Mouse (Mus musculus) MEL (cell line): ENCODE results near the gene Armc7. TPM values are rescaled to one million over a fixed set of nuclear protein-coding genes. Genes with fewer than 3 reads are reported as not detected.

Source experiments
- DNase-seq: peaks from one replicate; pipeline ENCODE4 v3.0.0; 2011; ENCODE audit warnings: low read depth, low spot score
- H3K27ac ChIP-seq: 2 replicates; pipeline ENCODE4 v1.5.1; 2012; ENCODE audit warnings: low read depth, mild to moderate bottlenecking, control low read depth, low read length, moderate library complexity; ENCODE audit not compliant: control insufficient read depth
- H3K27me3 ChIP-seq, 2 experiments: fragments of 150-350 bp in 1 of 2; sonication (generic) in 1 of 2; 2 replicates each; pipeline ENCODE4 v1.6.1; 2012; ENCODE audit warnings: low read length in 2 of 2, mild to moderate bottlenecking in 2 of 2, improper control_type of control experiment in 1 of 2, moderate library complexity in 1 of 2; ENCODE audit not compliant: insufficient read depth in 2 of 2, control insufficient read depth in 1 of 2
- H3K36me3 ChIP-seq, 2 experiments: 2 replicates each; pipeline ENCODE4 v1.6.1; 2012 to 2014; ENCODE audit warnings: low read length in 2 of 2, improper control_type of control experiment in 1 of 2, inconsistent platforms in 1 of 2, mild to moderate bottlenecking in 1 of 2; ENCODE audit not compliant: insufficient read depth in 2 of 2, control insufficient read depth in 1 of 2
- H3K4me1 ChIP-seq, 2 experiments: fragments of 150-350 bp in 1 of 2; sonication (generic) in 1 of 2; 2 replicates each; pipeline ENCODE4 v1.6.1; 2012; ENCODE audit warnings: low read length in 2 of 2, improper control_type of control experiment in 1 of 2, mild to moderate bottlenecking in 1 of 2; ENCODE audit not compliant: insufficient read depth in 2 of 2, control insufficient read depth in 1 of 2
- H3K4me3 ChIP-seq, 2 experiments: fragments of 150-350 bp in 1 of 2; sonication (generic) in 1 of 2; 2 replicates each; pipeline ENCODE4 v1.5.1; 2012; ENCODE audit warnings: low read depth in 2 of 2, low read length in 2 of 2, mild to moderate bottlenecking in 2 of 2, moderate library complexity in 2 of 2, control low read depth in 1 of 2, improper control_type of control experiment in 1 of 2; ENCODE audit not compliant: control insufficient read depth in 1 of 2, insufficient read depth in 1 of 2
- H3K79me2 ChIP-seq: 2 replicates; pipeline ENCODE4 v1.6.1; 2012; ENCODE audit warnings: mild to moderate bottlenecking, low read length, moderate library complexity; ENCODE audit not compliant: control insufficient read depth, poor library complexity, insufficient read depth
- H3K9ac ChIP-seq: 2 replicates; pipeline ENCODE4 v1.6.1; 2012; ENCODE audit warnings: low read depth, mild to moderate bottlenecking, control low read depth, low read length, moderate library complexity; ENCODE audit not compliant: control insufficient read depth, poor library complexity, severe bottlenecking
- H3K9me3 ChIP-seq: fragments of 150-350 bp; sonication (generic); replicated peaks from 2 replicates; pipeline ENCODE4 v1.6.1; 2012; ENCODE audit warnings: mild to moderate bottlenecking, low read length, improper control_type of control experiment, moderate library complexity; ENCODE audit not compliant: insufficient read depth
- CHD2 ChIP-seq: IDR thresholded peaks from 2 replicates; pipeline ENCODE4 v1.6.1; 2011; ENCODE audit warnings: low read length, improper control_type of control experiment
- ELF1 ChIP-seq: IDR thresholded peaks from 2 replicates; pipeline ENCODE4 v1.6.1; 2014; ENCODE audit warnings: low read depth, mild to moderate bottlenecking, inconsistent platforms, low read length, improper control_type of control experiment, moderate library complexity
- EP300 ChIP-seq, 2 experiments: IDR thresholded peaks; 2 replicates each; pipeline ENCODE4 v1.6.1; 2011; ENCODE audit warnings: improper control_type of control experiment in 2 of 2, low read length in 2 of 2, low read depth in 1 of 2, mild to moderate bottlenecking in 1 of 2
- ETS1 ChIP-seq: IDR thresholded peaks from 2 replicates; pipeline ENCODE4 v1.6.1; 2012; ENCODE audit warnings: low read depth, mild to moderate bottlenecking, inconsistent platforms, low read length, improper control_type of control experiment, moderate library complexity
- HCFC1 ChIP-seq: IDR thresholded peaks from 2 replicates; pipeline ENCODE4 v1.6.1; 2012; ENCODE audit warnings: low read depth, mild to moderate bottlenecking, inconsistent platforms, low read length, improper control_type of control experiment, moderate library complexity
- JUND ChIP-seq: IDR thresholded peaks from 2 replicates; pipeline ENCODE4 v1.6.1; 2011; ENCODE audit warnings: low read depth, mild to moderate bottlenecking, improper control_type of control experiment, low read length
- MAX ChIP-seq: IDR thresholded peaks from 2 replicates; pipeline ENCODE4 v1.6.1; 2011; ENCODE audit warnings: low read length, improper control_type of control experiment
- MEF2A ChIP-seq: IDR thresholded peaks from 2 replicates; pipeline ENCODE4 v1.6.1; 2014; ENCODE audit warnings: low read depth, mild to moderate bottlenecking, inconsistent platforms, low read length, improper control_type of control experiment; ENCODE audit not compliant: poor library complexity, insufficient replicate concordance, severe bottlenecking; ENCODE audit errors: extremely low read depth
- MXI1 ChIP-seq: IDR thresholded peaks from 2 replicates; pipeline ENCODE4 v1.6.1; 2011; ENCODE audit warnings: mild to moderate bottlenecking, low read depth, low read length, improper control_type of control experiment
- MYC ChIP-seq: IDR thresholded peaks from 2 replicates; pipeline ENCODE4 v1.6.1; 2011; ENCODE audit warnings: low read depth, mild to moderate bottlenecking, low read length, improper control_type of control experiment, moderate library complexity
- NELFE ChIP-seq: IDR thresholded peaks from 2 replicates; pipeline ENCODE4 v1.6.1; 2011; ENCODE audit warnings: low read depth, low read length, improper control_type of control experiment
- NRF1 ChIP-seq: IDR thresholded peaks from 2 replicates; pipeline ENCODE4 v1.6.1; 2014; ENCODE audit warnings: low read depth, mild to moderate bottlenecking, inconsistent platforms, low read length, improper control_type of control experiment, moderate library complexity; ENCODE audit not compliant: poor library complexity, insufficient read depth, severe bottlenecking
- POLR2AphosphoS2 ChIP-seq: IDR thresholded peaks from 2 replicates; pipeline ENCODE4 v1.6.1; 2011; ENCODE audit warnings: low read length, improper control_type of control experiment
- RCOR1 ChIP-seq: IDR thresholded peaks from 2 replicates; pipeline ENCODE4 v1.6.1; 2012; ENCODE audit warnings: low read depth, mild to moderate bottlenecking, inconsistent platforms, low read length, improper control_type of control experiment
- SIN3A ChIP-seq: IDR thresholded peaks from 2 replicates; pipeline ENCODE4 v1.6.1; 2012; ENCODE audit warnings: low read length, improper control_type of control experiment, inconsistent platforms
- SMC3 ChIP-seq: IDR thresholded peaks from 2 replicates; pipeline ENCODE4 v1.6.1; 2011; ENCODE audit warnings: low read depth, low read length, improper control_type of control experiment
- TAL1 ChIP-seq: IDR thresholded peaks from 2 replicates; pipeline ENCODE4 v1.6.1; 2012; ENCODE audit warnings: mild to moderate bottlenecking, inconsistent platforms, low read length, moderate library complexity, mixed read lengths
- TBP ChIP-seq: IDR thresholded peaks from 2 replicates; pipeline ENCODE4 v1.8.0; 2011; ENCODE audit warnings: low read depth, low read length, improper control_type of control experiment
- TCF12 ChIP-seq: IDR thresholded peaks from 2 replicates; pipeline ENCODE4 v1.6.1; 2014; ENCODE audit warnings: low read depth, mild to moderate bottlenecking, inconsistent platforms, low read length, improper control_type of control experiment, moderate library complexity
- UBTF ChIP-seq: IDR thresholded peaks from 2 replicates; pipeline ENCODE4 v1.6.1; 2012; ENCODE audit warnings: low read depth, mild to moderate bottlenecking, inconsistent platforms, low read length, improper control_type of control experiment, moderate library complexity, borderline replicate concordance; ENCODE audit not compliant: insufficient read depth
- USF2 ChIP-seq, 2 experiments: IDR thresholded peaks; 2 replicates each; pipeline ENCODE4 v1.6.1; 2011 to 2012; ENCODE audit warnings: improper control_type of control experiment in 2 of 2, low read length in 2 of 2, borderline replicate concordance in 1 of 2, inconsistent platforms in 1 of 2, low read depth in 1 of 2, mild to moderate bottlenecking in 1 of 2; ENCODE audit not compliant: insufficient read depth in 1 of 2
- ZC3H11A ChIP-seq: IDR thresholded peaks from 2 replicates; pipeline ENCODE4 v1.6.1; 2012; ENCODE audit warnings: low read depth, mild to moderate bottlenecking, inconsistent platforms, low read length, improper control_type of control experiment
- ZKSCAN1 ChIP-seq: IDR thresholded peaks from 2 replicates; pipeline ENCODE4 v1.6.1; 2012; ENCODE audit warnings: low read depth, mild to moderate bottlenecking, inconsistent platforms, low read length, improper control_type of control experiment, moderate library complexity
- polyA plus RNA-seq, 2 experiments: library from polyadenylated mRNA; stranded (reverse) in 1 of 2; unstranded in 1 of 2; fragments of >175 nt in 1 of 2; fragments of >200 nt in 1 of 2; gene quantifications; 2 replicates each; pipeline versions ENCODE4 v1.2.1 to v1.2.4; 2012; ENCODE audit warnings: low replicate concordance in 2 of 2, low read depth in 1 of 2; ENCODE audit not compliant: insufficient read length in 2 of 2, insufficient read depth in 1 of 2, missing spikeins in 1 of 2
- total RNA-seq: library from RNA; depleted of rRNA; stranded (reverse); fragments of 300-350 nt; gene quantifications from 2 replicates; pipeline ENCODE4 v1.2.3, GENCODE M21; 2012

The Armc7 gene
- total and polyA plus RNA-seq, 3 experiments = 9.1 to 13.1 TPM; not detected in 1

DNA sequence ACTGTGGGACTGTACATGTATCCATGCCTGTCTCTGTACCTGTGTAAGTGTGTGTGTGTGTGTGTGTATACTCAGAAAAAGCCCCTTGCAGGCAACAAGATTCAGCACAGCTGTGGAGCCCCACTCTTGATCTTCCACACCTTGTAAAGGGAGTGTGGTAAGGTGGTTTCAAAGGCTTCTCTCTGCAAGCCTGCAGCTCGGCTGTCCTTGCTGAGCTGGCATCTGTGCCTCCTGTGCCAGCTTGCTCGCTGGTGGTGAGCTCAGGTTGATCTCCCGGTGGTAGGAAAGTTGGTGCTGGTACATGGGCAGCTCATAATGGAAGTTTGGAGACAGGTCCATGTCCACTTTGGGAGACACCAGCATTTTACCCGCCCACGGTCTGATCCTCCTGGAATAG is 13.6 kb upstream of the Armc7 start:
- no peak overlapping the region for H3K9ac ChIP-seq
- peaks cover 0 to 9% of the 10 kb centered on the region in 2 experiments; a peak in 2 of 4 replicates for H3K27me3 ChIP-seq
- no peak overlapping the region for H3K4me3 ChIP-seq
- H3K4me1 ChIP-seq = peaks cover 0 to 8% of the 10 kb centered on the region in 2 experiments; a peak in 2 of 4 replicates
- no peaks in the 10 kb centered on the region for H3K9me3 ChIP-seq
- H3K36me3 ChIP-seq = peaks cover 0 to 3% of the 10 kb centered on the region in 2 experiments; a peak in 1 of 4 replicates
- H3K27ac ChIP-seq = no peak overlapping the region
- no peak for DNase-seq
- no peaks in the 10 kb centered on the region for H3K79me2 ChIP-seq
- no peak for TF ChIP-seq POLR2AphosphoS2
- TF ChIP-seq UBTF = no peak
- no peak for TF ChIP-seq NELFE
- no peak for TF ChIP-seq TAL1
- no peak for TF ChIP-seq MAX
- TF ChIP-seq EP300 (IDR thresholded peaks at IDR 0.05; ENCODE audit: low read depth in 1 of 2, low read length in 2 of 2) = no peak

DNA sequence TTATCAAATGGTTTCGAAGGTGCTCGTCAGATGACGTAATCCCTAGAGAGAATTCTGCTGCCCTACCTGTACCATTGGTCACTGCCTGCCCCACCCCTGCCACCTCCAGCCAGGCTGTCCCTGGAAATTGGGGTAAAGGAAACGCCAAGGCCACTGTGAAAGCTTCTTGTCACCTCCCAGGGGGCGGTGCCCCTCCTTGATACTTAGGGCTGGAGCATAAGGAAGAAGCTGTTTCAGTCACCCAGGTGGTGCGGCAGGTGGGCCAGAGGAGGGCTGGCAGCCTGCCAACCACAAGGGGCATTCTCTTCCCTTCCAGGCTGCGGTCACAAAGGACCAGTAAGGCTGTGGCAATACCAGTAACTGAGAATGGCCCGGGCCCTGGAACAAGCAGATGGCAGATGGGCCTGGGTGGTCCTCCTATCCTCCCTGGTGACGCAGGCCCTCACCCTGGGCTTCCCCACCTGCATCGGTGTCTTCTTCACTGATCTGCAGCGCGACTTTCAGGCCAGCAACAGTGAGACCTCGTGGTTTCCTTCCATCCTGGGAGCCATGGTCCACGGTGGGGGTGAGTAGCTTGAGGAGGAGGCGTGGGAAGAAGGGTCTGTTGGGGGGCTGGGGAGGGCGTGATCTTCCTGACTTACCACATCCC is 13.1 kb upstream of the Armc7 start, which contains the start of gene Slc16a5:
TSS of gene Slc16a5 (plus strand) at position 232 of the 649 bp plus-strand sequence.
- Histone ChIP-seq H3K27ac (no peak within 1 kb of the TSS), H3K4me3 (no peak within 1 kb of the TSS), H3K36me3 (peaks cover 0 to 2% of the 10 kb centered on the region in 2 experiments; a peak in 1 of 4 replicates), H3K27me3 (peaks cover 0 to 9% of the 10 kb centered on the region in 2 experiments; a peak in 2 of 4 replicates), H3K79me2 (no peaks in the 10 kb centered on the region), H3K9ac (no peak within 1 kb of the TSS), H3K9me3 (no peaks in the 10 kb centered on the region), H3K4me1 (peaks cover 0 to 4% of the 10 kb centered on the region in 2 experiments; a peak in 2 of 4 replicates)
- no peak for DNase-seq
- TF ChIP-seq MYC = no peak

DNA sequence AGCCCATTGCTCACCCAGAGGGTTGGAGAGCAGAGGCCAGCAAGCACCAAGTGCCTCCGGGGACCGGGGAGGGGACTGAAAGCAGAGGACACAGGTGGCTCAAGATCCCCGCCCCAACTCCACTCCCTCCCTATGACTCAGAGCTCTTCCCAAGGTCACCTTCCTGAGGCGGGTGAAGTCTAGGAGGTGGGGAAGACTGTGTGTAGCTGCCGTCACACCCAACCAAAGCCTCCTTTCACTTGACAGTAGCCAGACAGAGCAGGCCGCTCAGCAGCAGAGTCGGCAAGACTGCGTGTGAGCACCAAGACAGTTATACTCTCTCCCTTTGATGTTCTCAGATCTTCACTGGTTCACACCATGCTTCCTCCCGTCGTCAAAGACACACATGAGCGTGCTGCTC is 12.1 kb upstream of the Armc7 start:
- H3K9me3 ChIP-seq = no peaks in the 10 kb centered on the region
- no peak overlapping the region for H3K4me3 ChIP-seq
- H3K4me1 ChIP-seq = no peaks in the 10 kb centered on the region
- TF ChIP-seq MEF2A (no peak), ELF1 (no peak), NRF1 (no peak), TAL1 (no peak), RCOR1 (no peak), MXI1 (no peak), ZKSCAN1 (no peak), SIN3A (no peak), USF2 (IDR thresholded peaks at IDR 0.05; ENCODE audit: borderline replicate concordance in 1 of 2, insufficient read depth in 1 of 2, low read depth in 1 of 2, low read length in 2 of 2) (no peak), TBP (no peak), ETS1 (no peak), ZC3H11A (no peak), SMC3 (no peak), POLR2AphosphoS2 (no peak), MYC (no peak), TCF12 (no peak), HCFC1 (no peak), CHD2 (no peak), MAX (no peak), JUND (no peak)
- no peaks in the 10 kb centered on the region for H3K79me2 ChIP-seq
- H3K27me3 ChIP-seq = peaks cover 0 to 9% of the 10 kb centered on the region in 2 experiments; a peak in 2 of 4 replicates
- H3K27ac ChIP-seq = no peak overlapping the region
- no peak for DNase-seq
- H3K36me3 ChIP-seq = no peaks in the 10 kb centered on the region
- no peak overlapping the region for H3K9ac ChIP-seq
